Mouse (Mus musculus) liver, embryonic 14.5 days (tissue): ENCODE measurements around the gene P2ry6.

Experiments
- CTCF ChIP-seq: IDR thresholded peaks from 2 replicates; pipeline ENCODE4 v1.5.1; 2016; ENCODE audit warnings: antibody characterized with exemption, low read depth, control low read depth
- EP300 ChIP-seq: IDR thresholded peaks from 2 replicates; pipeline ENCODE4 v1.6.1; 2016; ENCODE audit warnings: antibody characterized with exemption, low read depth

- TF ChIP-seq CTCF (no peak), EP300 (no peak)
These were observed 25.2 kb upstream of the P2ry6 start for GRCm38 (mm10) chr7:100999623-101000022.
